Mouse (Mus musculus): ENCODE measurements around the gene Dlgap4. TPM values are rescaled to one million over a fixed set of nuclear protein-coding genes. Genes with fewer than 3 reads are reported as not detected.
A peak's percentile ranks its signal among the peaks of the same experiment; 100 is the strongest.

Dlgap4 gene
- total and polyA plus RNA-seq, 2 experiments from 2014 or later = 166 to 173 TPM

DNA sequence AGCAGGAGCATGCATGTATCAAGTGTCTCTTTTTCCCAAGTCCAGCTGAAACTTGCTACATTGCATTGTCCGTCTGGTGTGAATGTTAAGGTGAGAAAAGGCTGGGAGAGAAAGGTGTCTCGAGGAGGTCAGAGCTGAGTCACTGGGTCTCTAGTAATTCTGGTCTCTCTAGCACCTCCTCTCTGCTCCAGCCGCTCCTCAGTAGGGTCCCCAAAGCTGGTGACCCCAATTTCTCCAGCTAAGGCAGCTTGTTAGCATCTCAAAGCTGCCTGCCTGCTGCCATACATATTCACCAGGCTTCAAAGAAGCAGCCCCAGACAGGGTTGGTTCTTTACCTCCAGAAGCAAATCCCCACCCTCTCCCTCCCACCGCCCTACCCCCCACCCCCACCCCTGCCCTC, 29.4 kb downstream of the Dlgap4 start:
- no peak overlapping the region for H3K4me3 ChIP-seq (ENCODE audit: low read length)
- H3K4me2 ChIP-seq (ENCODE audit: low read depth, low read length) = no peak overlapping the region
- no peaks in the 10 kb centered on the region for H3K27me3 ChIP-seq (ENCODE audit: insufficient read depth, low read length)
- DNase-seq (ENCODE audit: low spot score) (no peak), ATAC-seq (no peak)
- no peak for TF ChIP-seq CTCF (IDR thresholded peaks at IDR 0.05; ENCODE audit: low read depth)
- 30% methylated on average over 4 of the region's 4 CpGs for WGBS
- no peak overlapping the region for H3K9ac ChIP-seq (replicated peaks; ENCODE audit: low read length)
- no peaks in the 10 kb centered on the region for H3K9me3 ChIP-seq (ENCODE audit: low read length)
- no peak overlapping the region for H3K27ac ChIP-seq
- H3K4me1 ChIP-seq (ENCODE audit: insufficient read depth, low read length) = 0 out of 2 replicates have a peak, but pooled peaks cover 9% of the 10 kb centered on the region
- no peaks in the 10 kb centered on the region for H3K36me3 ChIP-seq (ENCODE audit: insufficient read depth, low read length)

DNA sequence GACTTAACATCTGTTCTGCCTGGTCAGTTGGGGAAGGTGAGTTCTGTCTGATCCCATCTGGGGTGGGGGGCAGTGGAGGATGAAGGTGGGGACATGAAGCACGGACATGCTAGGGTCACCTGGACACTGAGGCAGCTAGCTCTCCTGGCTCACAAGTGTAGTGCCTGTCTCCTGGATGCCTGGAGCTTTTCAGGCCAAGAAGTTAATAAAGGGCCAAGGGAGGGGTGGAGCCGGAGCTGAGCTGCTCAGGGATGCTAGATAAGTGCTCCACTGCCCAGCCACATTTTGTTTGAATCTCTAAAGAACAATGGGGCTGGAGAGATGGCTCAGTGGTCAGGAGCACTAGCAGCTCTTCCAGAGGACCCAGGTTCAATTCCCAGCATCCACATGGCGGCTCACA, 29.9 kb downstream of the Dlgap4 start:
- Histone ChIP-seq H3K27me3 (ENCODE audit: insufficient read depth, low read length) (no peaks in the 10 kb centered on the region), H3K4me1 (ENCODE audit: insufficient read depth, low read length) (0 out of 2 replicates have a peak, but pooled peaks cover 9% of the 10 kb centered on the region), H3K27ac (no peak overlapping the region), H3K36me3 (ENCODE audit: insufficient read depth, low read length) (no peaks in the 10 kb centered on the region), H3K9ac (replicated peaks; ENCODE audit: low read length) (no peak overlapping the region), H3K4me3 (ENCODE audit: low read length) (no peak overlapping the region), H3K9me3 (ENCODE audit: low read length) (no peaks in the 10 kb centered on the region), H3K4me2 (ENCODE audit: low read depth, low read length) (no peak overlapping the region)
- 51% methylated on average over 3 of the region's 3 CpGs for whole genome bisulfite sequencing
- no peak for DNase-seq (ENCODE audit: low spot score)
- no peak for ATAC-seq
- TF ChIP-seq CTCF (IDR thresholded peaks at IDR 0.05; ENCODE audit: low read depth) = no peak

DNA sequence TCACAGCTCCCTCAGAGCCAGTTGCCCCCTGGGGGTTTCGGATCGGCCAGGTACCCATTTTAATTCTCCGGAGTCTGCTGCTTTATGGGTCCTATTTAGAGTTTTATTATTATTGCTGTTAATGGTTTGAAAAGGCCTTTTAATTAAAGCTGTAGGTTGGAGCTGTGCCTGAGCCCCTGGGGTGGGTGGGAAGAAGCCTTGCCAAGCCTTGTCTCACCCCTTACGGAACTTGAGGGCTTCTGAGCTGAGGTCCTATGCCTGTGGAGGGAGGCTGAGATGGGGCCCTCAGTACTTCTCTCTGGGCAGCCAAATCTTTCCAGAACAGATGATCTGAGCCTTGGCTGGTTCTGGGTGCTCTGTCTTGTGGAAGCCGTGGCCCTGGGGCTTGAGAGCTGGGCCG, 31.6 kb downstream of the Dlgap4 start:
- ATAC-seq (no peak), DNase-seq (ENCODE audit: low spot score) (no peak)
- 38% methylated on average over 6 of the region's 6 CpGs for WGBS
- no peak overlapping the region for H3K4me2 ChIP-seq (ENCODE audit: low read depth, low read length)
- H3K9me3 ChIP-seq (ENCODE audit: low read length) = no peaks in the 10 kb centered on the region
- no peaks in the 10 kb centered on the region for H3K36me3 ChIP-seq (ENCODE audit: insufficient read depth, low read length)
- H3K27ac ChIP-seq = no peak overlapping the region
- no peak for TF ChIP-seq CTCF (IDR thresholded peaks at IDR 0.05; ENCODE audit: low read depth)
- H3K4me3 ChIP-seq (ENCODE audit: low read length) = no peak overlapping the region
- no peaks in the 10 kb centered on the region for H3K27me3 ChIP-seq (ENCODE audit: insufficient read depth, low read length)
- no peak overlapping the region for H3K9ac ChIP-seq (replicated peaks; ENCODE audit: low read length)
- H3K4me1 ChIP-seq (ENCODE audit: insufficient read depth, low read length) = 0 out of 2 replicates have a peak, but pooled peaks cover 9% of the 10 kb centered on the region

DNA sequence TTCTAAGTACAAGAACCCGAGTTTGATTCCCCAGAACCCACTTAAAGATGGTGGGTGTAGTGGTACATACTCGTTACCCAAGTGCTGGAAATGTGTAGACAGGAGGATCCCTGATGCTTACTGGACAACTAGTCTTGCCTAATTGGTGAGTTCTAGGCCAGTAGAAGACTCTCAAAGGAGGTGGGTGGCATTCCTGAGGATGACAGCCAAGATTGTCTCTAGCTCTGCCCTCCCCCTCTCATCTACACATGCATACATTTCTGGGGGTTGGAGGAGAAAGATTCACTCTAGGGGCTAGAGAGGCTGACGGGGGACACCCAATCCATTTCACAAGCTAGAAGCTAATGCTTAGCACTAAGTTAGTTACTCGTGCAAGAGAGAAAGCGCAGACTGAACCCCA, 33.4 kb downstream of the Dlgap4 start:
- no peak overlapping the region for H3K27ac ChIP-seq
- ATAC-seq (no peak), DNase-seq (ENCODE audit: low spot score) (no peak)
- H3K9ac ChIP-seq (replicated peaks; ENCODE audit: low read length) = no peak overlapping the region
- TF ChIP-seq CTCF (IDR thresholded peaks at IDR 0.05; ENCODE audit: low read depth) = no peak
- no peak overlapping the region for H3K4me3 ChIP-seq (ENCODE audit: low read length)
- 78% methylated on average over 5 of the region's 5 CpGs for WGBS
- no peaks in the 10 kb centered on the region for H3K27me3 ChIP-seq (ENCODE audit: insufficient read depth, low read length)
- H3K4me2 ChIP-seq (ENCODE audit: low read depth, low read length) = no peak overlapping the region
- 0 out of 2 replicates have a peak, but pooled peaks cover 9% of the 10 kb centered on the region for H3K4me1 ChIP-seq (ENCODE audit: insufficient read depth, low read length)
- no peaks in the 10 kb centered on the region for H3K9me3 ChIP-seq (ENCODE audit: low read length)
- H3K36me3 ChIP-seq (ENCODE audit: insufficient read depth, low read length) = no peaks in the 10 kb centered on the region

DNA sequence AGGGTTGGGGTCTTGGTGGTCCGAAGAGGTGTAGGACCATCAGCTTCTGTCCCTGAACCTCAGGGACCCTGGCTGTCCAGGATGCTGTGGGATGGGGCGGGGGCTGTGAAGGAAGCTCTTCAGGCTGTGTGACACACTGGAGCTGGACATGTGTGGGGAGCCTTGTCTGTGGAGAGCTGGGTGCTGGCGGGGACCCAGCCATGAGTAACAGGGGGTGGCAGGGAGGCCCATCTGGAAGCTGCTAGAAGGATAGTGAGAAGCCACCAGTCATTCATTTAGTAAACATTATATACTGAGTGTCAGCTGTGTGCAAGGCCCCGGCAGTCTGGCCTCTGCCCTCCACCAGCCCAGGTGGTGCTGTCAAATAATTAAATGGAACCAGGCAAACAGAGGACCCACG, 34.5 kb downstream of the Dlgap4 start:
- Histone ChIP-seq H3K36me3 (ENCODE audit: insufficient read depth, low read length) (no peaks in the 10 kb centered on the region), H3K27me3 (ENCODE audit: insufficient read depth, low read length) (no peaks in the 10 kb centered on the region), H3K4me1 (ENCODE audit: insufficient read depth, low read length) (0 out of 2 replicates have a peak, but pooled peaks cover 9% of the 10 kb centered on the region), H3K9ac (replicated peaks; ENCODE audit: low read length) (no peak overlapping the region), H3K4me3 (ENCODE audit: low read length) (no peak overlapping the region), H3K27ac (no peak overlapping the region), H3K9me3 (ENCODE audit: low read length) (no peaks in the 10 kb centered on the region), H3K4me2 (ENCODE audit: low read depth, low read length) (no peak overlapping the region)
- TF ChIP-seq CTCF (IDR thresholded peaks at IDR 0.05; ENCODE audit: low read depth) = no peak
- DNase-seq (ENCODE audit: low spot score) = no peak
- ATAC-seq = no peak
- 70% methylated on average over 5 of the region's 5 CpGs for WGBS

DNA sequence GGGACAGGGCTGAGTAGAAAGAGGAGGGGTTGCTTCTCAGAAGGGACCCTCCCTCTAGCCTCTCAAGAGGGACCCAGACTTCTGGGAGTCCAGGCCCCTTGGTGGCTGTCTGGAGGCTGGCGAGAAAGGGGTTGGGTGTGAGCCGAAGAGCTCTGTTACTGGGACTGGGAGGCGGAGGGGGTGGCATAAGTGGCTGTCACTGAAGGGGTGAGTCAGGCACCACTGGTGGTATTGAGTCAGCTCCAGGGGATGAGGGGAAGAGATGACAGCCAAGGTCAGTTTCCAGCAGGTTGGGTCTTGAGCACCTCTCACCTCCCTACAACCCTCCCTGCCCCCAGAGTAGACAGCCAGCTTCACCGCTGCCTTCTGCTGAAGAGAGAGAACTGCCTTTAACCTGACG, 35.9 kb downstream of the Dlgap4 start:
- ATAC-seq = no peak
- Histone ChIP-seq H3K4me1 (ENCODE audit: insufficient read depth, low read length) (0 out of 2 replicates have a peak, but pooled peaks cover 9% of the 10 kb centered on the region), H3K9ac (replicated peaks; ENCODE audit: low read length) (no peak overlapping the region), H3K9me3 (ENCODE audit: low read length) (no peaks in the 10 kb centered on the region), H3K36me3 (ENCODE audit: insufficient read depth, low read length) (no peaks in the 10 kb centered on the region), H3K4me3 (ENCODE audit: low read length) (no peak overlapping the region), H3K27me3 (ENCODE audit: insufficient read depth, low read length) (no peaks in the 10 kb centered on the region), H3K4me2 (ENCODE audit: low read depth, low read length) (no peak overlapping the region), H3K27ac (no peak overlapping the region)
- DNase-seq (ENCODE audit: low spot score) = no peak
- 87% methylated on average over 5 of the region's 5 CpGs for WGBS
- TF ChIP-seq CTCF (IDR thresholded peaks at IDR 0.05; ENCODE audit: low read depth) = no peak

DNA sequence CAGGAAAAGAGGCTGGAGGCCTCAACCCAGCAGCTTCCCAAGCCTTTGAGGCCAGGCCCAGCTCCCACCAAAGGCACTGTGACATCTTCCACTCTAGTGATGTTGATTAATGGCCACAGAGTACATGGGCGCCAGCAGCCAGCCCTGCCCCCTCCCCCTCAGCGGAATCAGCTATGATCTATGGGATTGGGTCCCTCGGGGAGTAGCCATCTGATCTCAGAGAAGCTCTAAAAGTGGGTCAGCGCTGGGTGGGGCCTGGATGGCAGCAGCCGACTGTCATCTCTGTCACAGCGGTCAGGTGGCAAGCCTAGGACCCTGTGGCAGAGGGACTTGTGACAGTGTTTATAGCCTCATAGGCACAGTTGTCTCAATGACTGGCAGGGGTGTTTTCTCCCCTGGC, 37.5 kb downstream of the Dlgap4 start:
- no peak overlapping the region for H3K4me3 ChIP-seq (ENCODE audit: low read length)
- H3K9ac ChIP-seq (replicated peaks; ENCODE audit: low read length) = no peak overlapping the region
- no peak overlapping the region for H3K4me2 ChIP-seq (ENCODE audit: low read depth, low read length)
- DNase-seq (ENCODE audit: low spot score) (peak; percentile 41), ATAC-seq (peak; percentile 33; the same call in 1 of the 2 replicates)
- no peaks in the 10 kb centered on the region for H3K9me3 ChIP-seq (ENCODE audit: low read length)
- H3K27ac ChIP-seq = no peak overlapping the region
- 67% methylated on average over 6 of the region's 6 CpGs for WGBS
- no peaks in the 10 kb centered on the region for H3K36me3 ChIP-seq (ENCODE audit: insufficient read depth, low read length)
- H3K4me1 ChIP-seq (ENCODE audit: insufficient read depth, low read length) = no peaks in the 10 kb centered on the region
- TF ChIP-seq CTCF (IDR thresholded peaks at IDR 0.05; ENCODE audit: low read depth) = no peak
- H3K27me3 ChIP-seq (ENCODE audit: insufficient read depth, low read length) = no peaks in the 10 kb centered on the region
